8 mouse cellular contexts compared by ENCODE assay signal in genomic region chr13:74316386-74316785, GRCm38 (mm10). TPM values are rescaled to one million over a fixed set of nuclear protein-coding genes. Genes with fewer than 3 reads are reported as not detected.
DNase-seq lines count a peak whose midpoint lies in the region; ATAC-seq and TF ChIP-seq lines count a peak whose summit lies in the region.

No protein-coding gene starts in this region.

- H3K27ac ChIP-seq in spleen, adult 2 months (ENCODE audit: insufficient read depth, low read length), result peak overlapping the region; percentile 64; the same call in 1 of the 2 replicates
- H3K27ac ChIP-seq in limb, embryonic 14.5 days (replicated peaks; ENCODE audit: low read depth, low read length), result no peak overlapping the region
- peak overlapping the region; percentile 89 for H3K27ac ChIP-seq in stomach, postnatal 0 days (replicated peaks)

- peak overlapping the region; percentile 70 for H3K4me2 ChIP-seq in limb, embryonic 14.5 days (replicated peaks; ENCODE audit: low read depth, low read length, severe bottlenecking)
- H3K4me2 ChIP-seq in stomach, postnatal 0 days (replicated peaks; ENCODE audit: low read depth), result peak overlapping the region; percentile 78

- peak; percentile 3 for DNase-seq in CD4-positive, CD25-positive, alpha-beta regulatory T cell, adult 2 months (ENCODE audit: low read depth, low spot score)
- DNase-seq in spleen, adult 2 months (ENCODE audit: low read depth in 1 of 2, low spot score in 2 of 2), result no peak
- no peak for DNase-seq in spleen, adult 12 weeks (ENCODE audit: low spot score)
- no peak for DNase-seq in limb, embryonic 14.5 days (ENCODE audit: low spot score)
- no peak for DNase-seq in stomach, postnatal 0 days (ENCODE audit: low spot score)
- DNase-seq in urinary bladder, adult 18-20 months (ENCODE audit: low spot score in 2 of 2), result no peak
- DNase-seq in gastrocnemius, postnatal 14 days, result no peak

- no peak for ATAC-seq in CD4-positive, CD25-positive, alpha-beta regulatory T cell, adult 4 months
- ATAC-seq in limb, embryonic 14.5 days (ENCODE audit: low FRiP score, low read depth), result no peak
- ATAC-seq in stomach, postnatal 0 days (ENCODE audit: low FRiP score, low TSS enrichment), result no peak

- peaks cover 7% of the 10 kb centered on the region; the same call in 1 of the 2 replicates for H3K36me3 ChIP-seq in spleen, adult 2 months (ENCODE audit: control insufficient read depth, insufficient read depth, low read length)
- H3K36me3 ChIP-seq in limb, embryonic 14.5 days (ENCODE audit: control insufficient read depth, insufficient read depth, low read length), result peaks cover 24% of the 10 kb centered on the region
- peaks cover 3% of the 10 kb centered on the region; the same call in 1 of the 2 replicates for H3K36me3 ChIP-seq in stomach, postnatal 0 days (ENCODE audit: control insufficient read depth, insufficient read depth, low read length)

- H3K9me3 ChIP-seq in limb, embryonic 14.5 days (ENCODE audit: control insufficient read depth, low read length), result no peaks in the 10 kb centered on the region
- H3K9me3 ChIP-seq in stomach, postnatal 0 days (ENCODE audit: control insufficient read depth, low read length), result no peaks in the 10 kb centered on the region

- peaks cover 2% of the 10 kb centered on the region; the same call in 1 of the 2 replicates for H3K4me1 ChIP-seq in spleen, adult 2 months (ENCODE audit: control insufficient read depth, insufficient read depth, insufficient read length)
- peaks cover 7% of the 10 kb centered on the region for H3K4me1 ChIP-seq in limb, embryonic 14.5 days (ENCODE audit: control insufficient read depth, insufficient read depth, low read length)
- H3K4me1 ChIP-seq in stomach, postnatal 0 days (replicated peaks; ENCODE audit: control insufficient read depth, insufficient read depth), result no peaks in the 10 kb centered on the region

- H3K4me3 ChIP-seq in spleen, adult 2 months (ENCODE audit: extremely low read depth, insufficient read depth, insufficient read length), result peak overlapping the region; percentile 88
- H3K4me3 ChIP-seq in limb, embryonic 14.5 days (replicated peaks; ENCODE audit: low read length), result peak overlapping the region; percentile 78
- peak overlapping the region; percentile 89 for H3K4me3 ChIP-seq in stomach, postnatal 0 days (ENCODE audit: low read depth, low read length)

- no peak for TF ChIP-seq POLR2A in spleen, adult 2 months (IDR thresholded peaks at IDR 0.05; ENCODE audit: low read depth, low read length)
- TF ChIP-seq POLR2A in limb, embryonic 14.5 days (IDR thresholded peaks at IDR 0.05; ENCODE audit: borderline replicate concordance, extremely low read depth, insufficient read depth, insufficient read length), result no peak

- no peaks in the 10 kb centered on the region for H3K27me3 ChIP-seq in spleen, adult 2 months (ENCODE audit: control insufficient read depth, insufficient read depth, low read length)
- H3K27me3 ChIP-seq in limb, embryonic 14.5 days (ENCODE audit: control insufficient read depth, insufficient read depth, low read length), result no peaks in the 10 kb centered on the region
- H3K27me3 ChIP-seq in stomach, postnatal 0 days (ENCODE audit: control insufficient read depth, insufficient read depth, low read length), result no peaks in the 10 kb centered on the region

- intact Hi-C loops in gastrocnemius, postnatal 14 days (cut with DNase I; ENCODE audit: low total_unique reads), result no loop called here

- H3K9ac ChIP-seq in limb, embryonic 14.5 days (ENCODE audit: low read depth, low read length, severe bottlenecking), result peak overlapping the region; percentile 82
- peak overlapping the region; percentile 91 for H3K9ac ChIP-seq in stomach, postnatal 0 days (ENCODE audit: low read length)

- WGBS in spleen, adult 2 months, result 28% methylated on average over 4 of the region's 4 CpGs
- 30% methylated on average over 4 of the region's 4 CpGs for WGBS in limb, embryonic 14.5 days
- 9% methylated on average over 4 of the region's 4 CpGs for WGBS in stomach, postnatal 0 days

- no peak for TF ChIP-seq CTCF in spleen, adult 2 months (IDR thresholded peaks at IDR 0.05; ENCODE audit: extremely low read depth, insufficient read depth, insufficient read length, insufficient replicate concordance)
- no peak for TF ChIP-seq CTCF in stomach, postnatal 0 days (IDR thresholded peaks at IDR 0.05; ENCODE audit: low read depth)

- TF ChIP-seq EP300 in stomach, postnatal 0 days (optimal IDR thresholded peaks at IDR 0.05), result no peak

RNA-seq across cellular contexts. Expression of gene Pdcd6, which starts 1.0 kb away (rescaled TPM):
- polyA plus RNA-seq in CD4-positive, CD25-positive, alpha-beta regulatory T cell, adult 4 months (2017; shearing (Covaris generic)), result 100 to 1,000 TPM; 172 to 177 TPM
- 43.3 and 50.7 TPM in 2 replicates for polyA plus RNA-seq in spleen, adult 2 months (2012; rRNA removed)
- polyA plus RNA-seq in limb, embryonic 14.5 days (2012; rRNA removed), result 138 and 139 TPM in 2 replicates
- polyA plus RNA-seq in limb, embryonic 14.5 days (2014; fragmentation: Nextera tagmentation; extraction: Ambion mirVana), result 165 TPM in 2 replicates
- 138 and 142 TPM in 2 replicates for polyA plus RNA-seq in stomach, postnatal 0 days (2015; fragmentation: Nextera tagmentation; extraction: Ambion mirVana)
- total RNA-seq in gastrocnemius, postnatal 14 days (2021), result 10 to 100 TPM; 20.9 to 24.7 TPM

RNA-seq across cellular contexts. Expression of gene Ahrr, which starts 24.3 kb away (rescaled TPM):
- under 1 TPM; 0.15 to 0.16 TPM for polyA plus RNA-seq in CD4-positive, CD25-positive, alpha-beta regulatory T cell, adult 4 months (2017; shearing (Covaris generic))
- 0.41 and 1.0 TPM in 2 replicates for polyA plus RNA-seq in spleen, adult 2 months (2012; rRNA removed)
- polyA plus RNA-seq in limb, embryonic 14.5 days (2012; rRNA removed), result 3.7 and 4.6 TPM in 2 replicates
- 1.9 and 2.3 TPM in 2 replicates for polyA plus RNA-seq in limb, embryonic 14.5 days (2014; fragmentation: Nextera tagmentation; extraction: Ambion mirVana)
- polyA plus RNA-seq in stomach, postnatal 0 days (2015; fragmentation: Nextera tagmentation; extraction: Ambion mirVana), result 0.47 and 0.53 TPM in 2 replicates
- under 1 TPM; 0.04 to 0.25 TPM for total RNA-seq in gastrocnemius, postnatal 14 days (2021)

RNA-seq across cellular contexts. Expression of gene Sdha, which starts 33.7 kb away (rescaled TPM):
- 100 to 1,000 TPM; 301 to 394 TPM for polyA plus RNA-seq in CD4-positive, CD25-positive, alpha-beta regulatory T cell, adult 4 months (2017; shearing (Covaris generic))
- polyA plus RNA-seq in spleen, adult 2 months (2012; rRNA removed), result 49.8 and 69.0 TPM in 2 replicates
- 125 and 144 TPM in 2 replicates for polyA plus RNA-seq in limb, embryonic 14.5 days (2012; rRNA removed)
- 194 and 202 TPM in 2 replicates for polyA plus RNA-seq in limb, embryonic 14.5 days (2014; fragmentation: Nextera tagmentation; extraction: Ambion mirVana)
- polyA plus RNA-seq in stomach, postnatal 0 days (2015; fragmentation: Nextera tagmentation; extraction: Ambion mirVana), result 156 and 171 TPM in 2 replicates
- total RNA-seq in gastrocnemius, postnatal 14 days (2021), result 100 to 1,000 TPM; 505 to 626 TPM

RNA-seq across cellular contexts. Expression of gene Ccdc127, which starts 33.7 kb away (rescaled TPM):
- polyA plus RNA-seq in CD4-positive, CD25-positive, alpha-beta regulatory T cell, adult 4 months (2017; shearing (Covaris generic)), result 10 to 100 TPM; 32.2 to 34.5 TPM
- 0.97 and 1.2 TPM in 2 replicates for polyA plus RNA-seq in spleen, adult 2 months (2012; rRNA removed)
- polyA plus RNA-seq in limb, embryonic 14.5 days (2012; rRNA removed), result 12.2 and 22.0 TPM in 2 replicates
- polyA plus RNA-seq in limb, embryonic 14.5 days (2014; fragmentation: Nextera tagmentation; extraction: Ambion mirVana), result 49.4 and 50.3 TPM in 2 replicates
- 31.4 and 33.1 TPM in 2 replicates for polyA plus RNA-seq in stomach, postnatal 0 days (2015; fragmentation: Nextera tagmentation; extraction: Ambion mirVana)
- total RNA-seq in gastrocnemius, postnatal 14 days (2021), result 10 to 100 TPM; 37.0 to 43.6 TPM

RNA-seq across cellular contexts. Expression of gene Lrrc14b, which starts 47.4 kb away (rescaled TPM):
- not detected for polyA plus RNA-seq in CD4-positive, CD25-positive, alpha-beta regulatory T cell, adult 4 months (2017; shearing (Covaris generic))
- polyA plus RNA-seq in spleen, adult 2 months (2012; rRNA removed), result 0.07 TPM in 1 of 2 replicates, not detected in the other
- polyA plus RNA-seq in limb, embryonic 14.5 days (2012; rRNA removed), result 0.58 TPM in 2 replicates
- polyA plus RNA-seq in limb, embryonic 14.5 days (2014; fragmentation: Nextera tagmentation; extraction: Ambion mirVana), result not detected in 2 replicates
- not detected in 2 replicates for polyA plus RNA-seq in stomach, postnatal 0 days (2015; fragmentation: Nextera tagmentation; extraction: Ambion mirVana)
- total RNA-seq in gastrocnemius, postnatal 14 days (2021), result 10 to 100 TPM; 54.0 to 67.5 TPM
